Mouse (Mus musculus) brain, embryonic 18.5 days (tissue): ENCODE measurements around the gene Card11.
A peak's percentile ranks its signal among the peaks of the same experiment; 100 is the strongest.

Experiments
- DNase-seq: peaks from one replicate; pipeline ENCODE4 v3.0.0-alpha.2; 2012; ENCODE audit warnings: low read depth, low spot score

Card11 gene

GRCm38 (mm10) chr5:140852435-140852996 lies 147.9 kb downstream of the Card11 start:
- no peak for DNase-seq

GRCm38 (mm10) chr5:140847300-140847729 lies 153.1 kb downstream of the Card11 start:
- DNase-seq = peak; percentile 40

GRCm38 (mm10) chr5:140841942-140842341 lies 158.4 kb downstream of the Card11 start:
- DNase-seq = no peak

GRCm38 (mm10) chr5:140831064-140831431 lies 169.3 kb downstream of the Card11 start:
- no peak for DNase-seq

- peak; percentile 99 for DNase-seq
These were observed 169.9 kb downstream of the Card11 start, which contains the start of gene Gna12 for GRCm38 (mm10) chr5:140830314-140831063. Gene Gna12, minus strand, starts transcription at chr5:140830431.

- DNase-seq = no peak
These were observed 170.5 kb downstream of the Card11 start for GRCm38 (mm10) chr5:140829911-140830294.

- DNase-seq = no peak
These were observed 171.1 kb downstream of the Card11 start for GRCm38 (mm10) chr5:140829081-140829910.

- no peak for DNase-seq
These were observed 172.0 kb downstream of the Card11 start for GRCm38 (mm10) chr5:140828363-140828762.

GRCm38 (mm10) chr5:140827896-140828295 lies 172.5 kb downstream of the Card11 start:
- no peak for DNase-seq

- DNase-seq = no peak
These were observed 173.0 kb downstream of the Card11 start for GRCm38 (mm10) chr5:140827413-140827812.

- no peak for DNase-seq
These were observed 173.6 kb downstream of the Card11 start for GRCm38 (mm10) chr5:140826796-140827195.

GRCm38 (mm10) chr5:140826118-140826517 lies 174.3 kb downstream of the Card11 start:
- DNase-seq = no peak

GRCm38 (mm10) chr5:140824126-140824525 lies 176.3 kb downstream of the Card11 start:
- no peak for DNase-seq

GRCm38 (mm10) chr5:140823386-140823785 lies 177.0 kb downstream of the Card11 start:
- DNase-seq = no peak
